Mouse (Mus musculus): ENCODE measurements around the gene Kcnab1. TPM values are rescaled to one million over a fixed set of nuclear protein-coding genes. Genes with fewer than 3 reads are reported as not detected.
A peak's percentile ranks its signal among the peaks of the same experiment; 100 is the strongest.

Gene Kcnab1
- polyA plus RNA-seq, 1 experiment, result 0.05 TPM

DNA sequence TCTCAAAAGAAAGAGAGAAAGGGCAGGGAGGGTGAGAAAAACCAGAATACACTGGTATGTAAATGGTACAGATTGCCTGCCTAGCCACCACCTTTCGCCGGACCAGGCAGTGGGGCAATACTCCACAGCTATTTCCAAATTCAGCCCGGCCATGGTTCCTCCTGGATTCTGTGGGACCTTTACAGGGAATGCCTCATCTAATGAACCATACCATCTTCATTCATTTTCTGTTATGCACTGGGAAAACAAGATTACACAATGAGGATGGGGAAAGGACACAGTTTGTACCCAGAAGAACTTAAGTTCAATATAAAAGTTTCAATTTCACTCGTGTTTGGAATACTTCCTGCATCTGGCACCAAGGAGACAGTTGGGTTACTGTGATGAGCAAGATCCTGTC is 263.4 kb downstream of the Kcnab1 start:
- H3K36me3 ChIP-seq (ENCODE audit: control insufficient read depth, insufficient read depth, low read length), result peaks cover 9% of the 10 kb centered on the region
- WGBS, result 79% methylated on average over 4 of the region's 4 CpGs

DNA sequence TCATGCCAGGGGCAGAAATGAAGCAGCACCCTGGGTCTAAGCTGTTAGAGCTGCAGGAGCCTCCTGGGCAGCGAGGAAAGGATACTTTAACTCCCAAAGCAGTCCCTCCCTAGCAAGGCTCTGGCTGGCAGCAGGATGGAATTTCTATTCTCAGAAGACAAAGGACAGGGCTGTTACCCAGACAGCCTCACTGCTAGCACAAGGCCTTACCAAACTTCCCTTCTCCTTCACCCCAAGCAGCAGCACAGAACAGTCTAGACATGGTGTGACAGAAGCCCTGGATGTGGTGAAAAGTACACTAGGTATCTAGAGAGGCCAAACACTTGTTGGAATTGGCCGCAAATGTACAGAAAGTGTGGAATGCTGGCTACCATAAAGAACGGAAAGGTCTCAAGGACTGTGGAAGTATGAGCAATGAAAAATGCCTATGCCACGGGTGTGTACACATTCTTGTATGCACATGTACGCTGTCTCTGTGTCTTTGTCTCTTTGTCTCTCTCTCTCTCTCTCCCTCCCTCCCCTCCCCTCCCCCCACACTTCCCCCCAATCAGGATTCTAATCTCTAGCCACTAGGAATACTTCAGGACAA is 264.5 kb downstream of the Kcnab1 start:
- Histone ChIP-seq H3K36me3 (ENCODE audit: control insufficient read depth, insufficient read depth, low read length) (peaks cover 12% of the 10 kb centered on the region), H3K4me1 (ENCODE audit: control insufficient read depth, insufficient read depth, insufficient read length, low read length) (no peaks in the 10 kb centered on the region), H3K27me3 (ENCODE audit: control insufficient read depth, insufficient read depth, low read length) (no peaks in the 10 kb centered on the region), H3K4me3 (ENCODE audit: low read depth, low read length) (no peak overlapping the region), H3K27ac (ENCODE audit: insufficient read depth, low read depth, low read length) (no peak overlapping the region)
- 87% methylated on average over 5 of the region's 5 CpGs for WGBS
- no peak for TF ChIP-seq CTCF (IDR thresholded peaks at IDR 0.05; ENCODE audit: extremely low read depth, insufficient read length, insufficient replicate concordance, low read depth, low read length)
- no peak for TF ChIP-seq POLR2A (IDR thresholded peaks at IDR 0.05; ENCODE audit: low read depth, low read length)

More for the DNA sequence above, 263.4 kb downstream of the Kcnab1 start:
- H3K27me3 ChIP-seq (ENCODE audit: control insufficient read depth, insufficient read depth, low read length), result no peaks in the 10 kb centered on the region
- H3K4me1 ChIP-seq (ENCODE audit: control insufficient read depth, insufficient read depth, insufficient read length, low read length), result no peaks in the 10 kb centered on the region
- no peak overlapping the region for H3K27ac ChIP-seq (ENCODE audit: insufficient read depth, low read depth, low read length)
- no peak overlapping the region for H3K4me3 ChIP-seq (ENCODE audit: low read depth, low read length)
- no peak for TF ChIP-seq POLR2A (IDR thresholded peaks at IDR 0.05; ENCODE audit: low read depth, low read length)
- TF ChIP-seq CTCF (IDR thresholded peaks at IDR 0.05; ENCODE audit: extremely low read depth, insufficient read length, insufficient replicate concordance, low read depth, low read length), result no peak

DNA sequence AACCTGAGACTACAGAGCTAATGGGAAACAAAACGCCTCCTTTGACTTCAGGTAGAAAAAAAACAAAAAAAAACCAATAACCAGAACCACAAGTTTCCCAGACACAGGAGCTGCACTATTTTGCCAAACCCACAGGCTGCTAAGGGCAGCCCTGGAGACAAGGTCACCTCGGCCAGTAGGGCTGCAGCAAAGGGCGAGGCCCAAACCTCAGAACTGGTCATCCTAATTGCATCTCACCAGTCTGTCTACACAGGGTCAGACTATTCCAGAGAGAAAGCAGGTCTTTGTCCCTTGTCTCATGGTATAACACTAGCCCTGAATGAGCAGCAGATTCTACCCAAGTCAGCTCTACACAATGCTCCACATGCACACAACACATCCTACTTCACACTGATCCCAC is 265.5 kb downstream of the Kcnab1 start:
- H3K27ac ChIP-seq (ENCODE audit: insufficient read depth, low read depth, low read length), result no peak overlapping the region
- no peaks in the 10 kb centered on the region for H3K27me3 ChIP-seq (ENCODE audit: control insufficient read depth, insufficient read depth, low read length)
- 86% methylated on average over 3 of the region's 3 CpGs for whole genome bisulfite sequencing
- peaks cover 17% of the 10 kb centered on the region for H3K36me3 ChIP-seq (ENCODE audit: control insufficient read depth, insufficient read depth, low read length)
- TF ChIP-seq CTCF (IDR thresholded peaks at IDR 0.05; ENCODE audit: extremely low read depth, insufficient read length, insufficient replicate concordance, low read depth, low read length) (no peak), POLR2A (IDR thresholded peaks at IDR 0.05; ENCODE audit: low read depth, low read length) (no peak)
- no peaks in the 10 kb centered on the region for H3K4me1 ChIP-seq (ENCODE audit: control insufficient read depth, insufficient read depth, insufficient read length, low read length)
- no peak overlapping the region for H3K4me3 ChIP-seq (ENCODE audit: low read depth, low read length)

DNA sequence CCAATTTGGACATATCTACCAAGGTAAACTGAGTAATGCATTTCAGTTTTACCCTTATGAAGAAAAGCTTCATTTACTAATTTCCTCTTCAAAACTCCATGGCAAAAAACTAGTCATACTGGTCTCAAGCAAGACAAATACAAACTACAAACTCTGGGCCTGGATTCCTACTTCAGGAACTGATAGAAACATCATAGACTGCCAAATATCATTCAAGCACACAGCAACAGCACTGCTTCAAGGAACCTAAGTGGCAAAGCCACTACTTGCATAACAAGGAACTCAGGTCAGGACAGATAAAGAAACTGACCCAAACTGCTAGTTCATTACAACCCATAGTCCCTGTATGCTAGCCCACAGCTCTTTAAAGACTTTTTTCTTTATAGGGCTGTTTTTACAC is 269.5 kb downstream of the Kcnab1 start:
- TF ChIP-seq CTCF (IDR thresholded peaks at IDR 0.05; ENCODE audit: extremely low read depth, insufficient read length, insufficient replicate concordance, low read depth, low read length) (no peak), POLR2A (IDR thresholded peaks at IDR 0.05; ENCODE audit: low read depth, low read length) (no peak)
- Histone ChIP-seq H3K27me3 (ENCODE audit: control insufficient read depth, insufficient read depth, low read length) (no peaks in the 10 kb centered on the region), H3K4me1 (ENCODE audit: control insufficient read depth, insufficient read depth, insufficient read length, low read length) (no peaks in the 10 kb centered on the region), H3K36me3 (ENCODE audit: control insufficient read depth, insufficient read depth, low read length) (peaks cover 36% of the 10 kb centered on the region), H3K4me3 (ENCODE audit: low read depth, low read length) (no peak overlapping the region), H3K27ac (ENCODE audit: insufficient read depth, low read depth, low read length) (no peak overlapping the region)

DNA sequence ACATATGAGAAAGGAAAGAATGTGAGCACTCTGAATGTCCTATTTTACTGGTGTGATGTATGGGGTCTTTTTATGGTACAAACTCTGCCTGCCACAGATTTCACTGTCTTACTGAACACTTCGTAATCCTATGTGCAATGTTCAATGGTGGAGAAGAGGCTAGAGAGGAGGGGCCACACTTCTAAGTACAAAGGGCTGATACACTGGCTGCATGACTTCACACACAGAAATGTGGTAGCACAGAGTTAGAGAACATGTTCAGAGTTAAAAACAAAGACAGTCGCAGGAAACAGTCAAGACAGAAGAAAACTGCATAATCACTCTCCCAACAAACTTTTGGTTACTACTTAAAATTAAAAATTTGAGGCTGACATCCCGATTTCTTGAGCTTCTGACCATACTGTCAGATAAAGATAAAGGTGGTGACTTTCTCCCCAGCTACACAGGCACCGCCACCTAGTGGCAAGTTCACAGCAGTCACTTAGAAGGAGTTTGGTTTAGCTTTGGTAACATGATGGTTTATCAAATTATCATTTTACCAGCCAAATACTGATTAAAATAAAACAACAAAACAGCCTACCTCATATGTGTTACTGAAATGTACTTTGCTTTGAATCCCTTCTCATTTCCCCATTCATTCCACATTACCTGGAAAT is 270.8 kb downstream of the Kcnab1 start:
- H3K36me3 ChIP-seq (ENCODE audit: control insufficient read depth, insufficient read depth, low read length), result peaks cover 39% of the 10 kb centered on the region
- WGBS, result 70% methylated on average over 4 of the region's 4 CpGs

DNA sequence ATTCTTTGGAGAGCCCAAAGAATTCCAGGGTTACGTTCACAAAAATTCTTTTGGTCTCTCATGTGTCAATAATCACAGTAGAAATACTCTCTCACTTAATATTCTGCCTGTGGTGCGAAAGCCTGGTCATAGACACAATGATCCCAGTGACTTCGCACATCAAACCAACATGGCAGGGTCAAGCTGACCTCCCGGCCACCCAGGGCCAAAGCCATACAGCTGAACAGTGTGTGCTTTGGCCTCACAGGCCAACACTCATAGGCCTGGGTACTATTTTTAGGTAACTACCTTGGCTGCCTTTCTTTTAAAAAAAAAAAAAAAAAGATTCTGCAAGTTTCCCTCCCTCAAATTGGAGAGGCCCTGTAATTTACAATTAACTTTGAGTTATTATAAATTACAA is 271.9 kb downstream of the Kcnab1 start:
- Histone ChIP-seq H3K27me3 (ENCODE audit: control insufficient read depth, insufficient read depth, low read length) (no peaks in the 10 kb centered on the region), H3K27ac (ENCODE audit: insufficient read depth, low read depth, low read length) (no peak overlapping the region), H3K36me3 (ENCODE audit: control insufficient read depth, insufficient read depth, low read length) (peaks cover 45% of the 10 kb centered on the region), H3K4me3 (ENCODE audit: low read depth, low read length) (no peak overlapping the region), H3K4me1 (ENCODE audit: control insufficient read depth, insufficient read depth, insufficient read length, low read length) (no peaks in the 10 kb centered on the region)
- TF ChIP-seq POLR2A (IDR thresholded peaks at IDR 0.05; ENCODE audit: low read depth, low read length) (no peak), CTCF (IDR thresholded peaks at IDR 0.05; ENCODE audit: extremely low read depth, insufficient read length, insufficient replicate concordance, low read depth, low read length) (no peak)
- WGBS, result 96% methylated on average over 4 of the region's 4 CpGs

More for the DNA sequence above, 270.8 kb downstream of the Kcnab1 start:
- no peak for TF ChIP-seq POLR2A (IDR thresholded peaks at IDR 0.05; ENCODE audit: low read depth, low read length)
- TF ChIP-seq CTCF (IDR thresholded peaks at IDR 0.05; ENCODE audit: extremely low read depth, insufficient read length, insufficient replicate concordance, low read depth, low read length), result peak; percentile 49; the same call in 1 of the 2 replicates
- Histone ChIP-seq H3K27me3 (ENCODE audit: control insufficient read depth, insufficient read depth, low read length) (no peaks in the 10 kb centered on the region), H3K27ac (ENCODE audit: insufficient read depth, low read depth, low read length) (no peak overlapping the region), H3K4me1 (ENCODE audit: control insufficient read depth, insufficient read depth, insufficient read length, low read length) (no peaks in the 10 kb centered on the region), H3K4me3 (ENCODE audit: low read depth, low read length) (no peak overlapping the region)

DNA sequence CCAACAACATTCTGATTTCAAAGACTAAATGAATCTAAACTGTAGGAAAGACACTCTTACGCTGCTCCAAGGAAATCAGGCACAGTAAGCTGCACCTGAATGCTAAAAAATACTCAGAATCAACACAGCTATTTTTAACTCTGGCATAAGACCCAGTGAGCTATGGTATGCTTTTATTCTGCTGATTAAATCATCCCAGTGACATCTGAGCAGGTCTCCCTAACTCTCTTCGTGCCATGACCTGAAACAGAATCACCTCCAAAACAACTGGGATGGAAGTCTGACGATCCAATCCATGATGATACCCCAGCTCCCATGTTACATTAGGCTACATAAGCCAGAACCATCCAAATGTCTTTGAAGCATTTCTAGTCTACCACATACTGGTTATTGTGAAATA is 275.2 kb downstream of the Kcnab1 start:
- Histone ChIP-seq H3K27ac (ENCODE audit: insufficient read depth, low read depth, low read length) (no peak overlapping the region), H3K4me3 (ENCODE audit: low read depth, low read length) (no peak overlapping the region), H3K36me3 (ENCODE audit: control insufficient read depth, insufficient read depth, low read length) (peaks cover 59% of the 10 kb centered on the region), H3K4me1 (ENCODE audit: control insufficient read depth, insufficient read depth, insufficient read length, low read length) (no peaks in the 10 kb centered on the region), H3K27me3 (ENCODE audit: control insufficient read depth, insufficient read depth, low read length) (no peaks in the 10 kb centered on the region)
- TF ChIP-seq CTCF (IDR thresholded peaks at IDR 0.05; ENCODE audit: extremely low read depth, insufficient read length, insufficient replicate concordance, low read depth, low read length) (no peak), POLR2A (IDR thresholded peaks at IDR 0.05; ENCODE audit: low read depth, low read length) (no peak)
- 89% methylated on average over 3 of the region's 3 CpGs for WGBS
